Mouse (Mus musculus) heart, embryonic 14.5 days (tissue): ENCODE data around the gene Smtnl2. TPM values are rescaled to one million over a fixed set of nuclear protein-coding genes. Genes with fewer than 3 reads are reported as not detected.
"Not testable (repeated sequence)": the region's sequence is repeated elsewhere in the genome, so short reads cannot be mapped to it uniquely, and the experiment has no call there.

Experiments used
- ATAC-seq: fragments of 200-750 bp; cut with Nextera tagmentation; 2 replicates; pipeline ENCODE4 v1.8.0; 2017; ENCODE audit warnings: low read depth, moderate TSS enrichment; ENCODE audit not compliant: insufficient number of reproducible peaks, insufficient read depth, low FRiP score
- H3K27ac ChIP-seq, 2 experiments: fragments of 200-500 bp in 1 of 2; fragments of 300-500 bp in 1 of 2; sonication (generic) in 1 of 2; replicated peaks in 1 of 2; 2 replicates each; pipeline ENCODE4 v1.5.1; 2012 to 2014; ENCODE audit warnings: low read depth in 2 of 2, low read length in 2 of 2, control low read depth in 1 of 2, mild to moderate bottlenecking in 1 of 2, mixed read lengths in 1 of 2; ENCODE audit not compliant: control insufficient read depth in 1 of 2, insufficient read depth in 1 of 2
- H3K27me3 ChIP-seq: fragments of 300-500 bp; sonication (generic); 2 replicates; pipeline ENCODE4 v1.6.1; 2014; ENCODE audit warnings: mild to moderate bottlenecking, low read length, control low read depth; ENCODE audit not compliant: control insufficient read depth, insufficient read depth
- H3K36me3 ChIP-seq: fragments of 300-500 bp; sonication (generic); 2 replicates; pipeline ENCODE4 v1.6.1; 2014; ENCODE audit warnings: mild to moderate bottlenecking, control low read depth, low read length, mixed read lengths; ENCODE audit not compliant: control insufficient read depth, insufficient read depth
- H3K4me1 ChIP-seq, 2 experiments: fragments of 200-500 bp in 1 of 2; fragments of 300-500 bp in 1 of 2; sonication (generic) in 1 of 2; 2 replicates each; pipeline ENCODE4 v1.6.1; 2012 to 2014; ENCODE audit warnings: low read length in 2 of 2, control low read depth in 1 of 2, mixed read lengths in 1 of 2; ENCODE audit not compliant: control insufficient read depth in 2 of 2, insufficient read depth in 2 of 2
- H3K4me2 ChIP-seq: fragments of 300-500 bp; sonication (generic); 2 replicates; pipeline ENCODE4 v1.6.1; 2014; ENCODE audit warnings: mild to moderate bottlenecking, low read length
- H3K4me3 ChIP-seq, 2 experiments: fragments of 200-500 bp in 1 of 2; fragments of 300-500 bp in 1 of 2; sonication (generic) in 1 of 2; 2 replicates each; pipeline ENCODE4 v1.5.1; 2012 to 2014; ENCODE audit warnings: low read length in 2 of 2, mild to moderate bottlenecking in 2 of 2, control low read depth in 1 of 2, low read depth in 1 of 2, moderate library complexity in 1 of 2; ENCODE audit not compliant: control insufficient read depth in 1 of 2, insufficient read depth in 1 of 2
- H3K9ac ChIP-seq: fragments of 300-500 bp; sonication (generic); 2 replicates; pipeline ENCODE4 v1.6.1; 2014; ENCODE audit warnings: mild to moderate bottlenecking, low read length
- H3K9me3 ChIP-seq: fragments of 300-500 bp; sonication (generic); 2 replicates; pipeline ENCODE4 v1.6.1; 2016; ENCODE audit warnings: low read length, control low read depth; ENCODE audit not compliant: control insufficient read depth
- WGBS: fragments of 180-500 bp; shearing (Covaris S2); extraction: QIAGEN DNeasy Blood & Tissue Kit; methylation state at CpG from one replicate; pipeline ENCODE4 v1.1.7; 2014; 5-methylcytosine and 5-hydroxymethylcytosine counted together
- polyA plus RNA-seq: library from polyadenylated mRNA; unstranded; fragments of >200 nt; fragmentation: Nextera tagmentation; extraction: Ambion mirVana; gene quantifications from 2 replicates; pipeline ENCODE4 v1.2.1, GENCODE M21; 2014

The Smtnl2 gene
- polyA plus RNA-seq, 1 experiment from 2014 or later: 122 TPM

DNA sequence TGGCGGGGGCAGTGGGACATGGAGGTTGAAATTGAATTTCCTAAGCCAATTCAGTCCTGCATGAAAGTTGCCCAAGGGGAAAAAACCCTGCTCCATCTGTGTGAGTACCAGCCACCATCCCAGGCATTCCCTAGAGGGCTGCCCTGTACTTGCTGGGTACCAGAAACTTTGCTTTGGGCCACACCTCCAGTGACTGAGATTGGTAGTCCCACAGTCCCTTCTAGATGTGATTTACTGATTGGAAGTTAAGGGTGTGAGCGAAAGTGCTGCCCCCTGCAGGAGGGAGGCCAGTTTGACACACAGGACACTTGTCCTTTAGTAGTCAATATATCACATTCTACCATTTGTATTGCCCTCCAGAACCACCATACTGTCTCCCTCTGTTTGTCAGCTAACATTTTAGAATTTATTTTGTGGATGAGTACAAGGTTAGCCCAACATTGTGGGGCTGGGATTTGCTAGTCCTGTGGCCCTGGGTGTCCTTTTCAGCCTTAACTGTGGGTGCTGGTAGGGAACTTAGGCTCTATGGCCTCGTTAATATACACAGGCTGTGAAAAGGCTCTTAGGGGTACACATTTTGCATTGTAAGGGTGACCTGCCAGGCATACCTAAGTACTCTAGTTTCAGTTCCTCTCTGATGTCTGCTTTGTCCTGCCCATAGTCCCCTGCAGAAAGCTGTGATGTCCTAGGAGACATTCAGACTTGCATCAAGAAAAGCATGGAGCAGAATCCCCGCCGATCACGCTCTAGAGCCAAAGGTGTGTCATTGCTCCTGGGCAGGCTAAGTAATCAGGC, 35.0 kb upstream of the Smtnl2 start:
- Histone ChIP-seq H3K36me3 (peaks cover 95% of the 10 kb centered on the region), H3K4me3 (no peak overlapping the region), H3K27me3 (no peaks in the 10 kb centered on the region), H3K27ac (no peak overlapping the region), H3K4me1 (peaks cover 5 to 8% of the 10 kb centered on the region in 2 experiments), H3K9me3 (no peaks in the 10 kb centered on the region), H3K4me2 (no peak overlapping the region), H3K9ac (no peak overlapping the region)
- 87% methylated on average over 6 of the region's 6 CpGs for WGBS
- ATAC-seq: no peak

DNA sequence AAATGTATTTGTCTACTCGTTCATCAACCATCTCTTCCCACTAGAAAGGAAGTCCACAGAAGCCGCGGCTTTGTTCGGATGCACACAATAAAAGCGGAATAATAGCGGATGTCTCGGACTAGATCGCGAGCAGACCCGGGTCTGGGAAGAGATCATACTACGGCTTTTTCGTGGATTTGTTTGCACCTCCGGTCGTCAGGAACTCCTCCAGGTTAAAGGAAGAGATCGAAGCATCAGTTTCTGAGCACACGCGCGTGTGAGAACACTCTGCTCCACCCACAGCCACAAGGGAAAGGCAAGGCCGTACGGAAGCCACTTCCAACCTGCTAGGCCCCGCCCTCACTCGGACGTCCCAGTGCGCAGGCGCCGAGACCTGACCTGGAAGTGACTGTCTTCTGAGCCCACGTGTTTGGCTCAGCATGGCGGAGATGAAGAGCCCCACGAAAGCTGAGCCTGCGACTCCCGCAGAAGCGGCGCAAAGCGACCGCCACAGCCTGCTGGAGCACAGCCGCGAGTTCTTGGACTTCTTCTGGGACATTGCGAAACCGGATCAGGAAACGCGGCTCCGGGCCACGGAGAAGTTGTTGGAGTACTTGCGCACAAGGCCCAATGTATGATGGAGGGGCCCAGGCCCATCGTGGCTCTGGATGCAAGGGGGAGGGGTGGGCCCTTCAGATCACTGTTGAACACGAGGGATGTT, 29.6 kb upstream of the Smtnl2 start, which contains the start of gene Mybbp1a:
Mybbp1a (plus strand) TSS at position 391 of the 700 bp plus-strand sequence.
- ATAC-seq: peak; percentile 88

DNA sequence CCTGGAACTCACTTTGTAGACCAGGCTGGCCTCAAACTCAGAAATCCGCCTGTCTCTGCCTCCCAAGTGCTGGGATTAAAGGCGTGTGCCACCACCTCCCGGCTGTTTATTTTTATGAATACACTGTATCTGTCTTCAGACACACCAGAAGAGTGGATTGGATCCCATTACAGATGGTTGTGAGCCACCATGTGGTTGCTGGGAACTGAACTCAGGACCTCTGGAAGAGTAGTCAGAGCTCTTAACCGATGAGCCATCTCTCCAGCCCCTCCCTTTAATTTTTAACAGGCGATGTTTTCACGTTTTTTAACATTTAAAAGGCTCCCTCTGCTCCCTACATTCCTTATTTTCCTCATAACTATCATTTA, 29.1 kb upstream of the Smtnl2 start:
- 46% methylated on average over 6 of the region's 6 CpGs for WGBS
- H3K36me3 ChIP-seq: peaks cover 35% of the 10 kb centered on the region
- not testable (repeated sequence) for ATAC-seq

More for the DNA sequence above, 29.6 kb upstream of the Smtnl2 start, which contains the start of gene Mybbp1a:
- Histone ChIP-seq H3K27ac (peak within 1 kb of the TSS; percentile 78 to 90), H3K9ac (peak within 1 kb of the TSS; percentile 86), H3K36me3 (peaks cover 41% of the 10 kb centered on the region), H3K27me3 (no peaks in the 10 kb centered on the region), H3K4me2 (peak within 1 kb of the TSS; percentile 89), H3K4me1 (peaks cover 5 to 8% of the 10 kb centered on the region in 2 experiments), H3K4me3 (peak within 1 kb of the TSS; percentile 75), H3K9me3 (no peaks in the 10 kb centered on the region)
- WGBS: under 1% methylated on average over 46 of the region's 46 CpGs

DNA sequence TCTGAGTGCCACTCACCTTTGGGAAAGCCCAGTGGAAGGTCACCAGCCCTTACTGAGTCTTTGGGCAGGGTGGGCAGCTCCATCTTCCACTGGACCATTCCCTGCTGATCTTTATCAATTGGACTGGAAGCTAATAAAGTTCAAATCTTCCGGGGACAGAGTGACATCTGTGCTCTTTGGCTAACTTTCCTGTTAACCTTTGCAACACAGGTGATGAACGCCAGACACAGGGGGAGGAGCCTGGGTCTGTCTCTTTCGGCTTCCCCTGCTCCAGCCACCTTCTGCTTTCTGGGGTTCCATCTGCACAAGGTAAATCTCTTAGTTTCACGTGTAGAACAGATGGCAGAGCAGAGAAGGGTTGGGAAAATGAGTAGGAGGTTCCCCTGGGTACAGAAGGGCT, 26.9 kb upstream of the Smtnl2 start:
- Histone ChIP-seq H3K27ac (no peak overlapping the region), H3K9me3 (no peaks in the 10 kb centered on the region), H3K36me3 (peaks cover 14% of the 10 kb centered on the region), H3K27me3 (no peaks in the 10 kb centered on the region), H3K4me2 (no peak overlapping the region), H3K4me1 (peaks cover 12 to 16% of the 10 kb centered on the region in 2 experiments), H3K9ac (no peak overlapping the region), H3K4me3 (no peak overlapping the region)
- no peak for ATAC-seq
- 55% methylated on average over 4 of the region's 4 CpGs for WGBS

More for the DNA sequence above, 29.1 kb upstream of the Smtnl2 start:
- H3K4me2 ChIP-seq: peak overlapping the region; percentile 89
- H3K9ac ChIP-seq: peak overlapping the region; percentile 86
- H3K4me3 ChIP-seq: peak overlapping the region; percentile 75
- H3K27ac ChIP-seq: peak overlapping the region; percentile 78 to 90
- H3K4me1 ChIP-seq: peaks cover 9 to 13% of the 10 kb centered on the region in 2 experiments
- not testable (repeated sequence) for H3K27me3 ChIP-seq, H3K9me3 ChIP-seq

DNA sequence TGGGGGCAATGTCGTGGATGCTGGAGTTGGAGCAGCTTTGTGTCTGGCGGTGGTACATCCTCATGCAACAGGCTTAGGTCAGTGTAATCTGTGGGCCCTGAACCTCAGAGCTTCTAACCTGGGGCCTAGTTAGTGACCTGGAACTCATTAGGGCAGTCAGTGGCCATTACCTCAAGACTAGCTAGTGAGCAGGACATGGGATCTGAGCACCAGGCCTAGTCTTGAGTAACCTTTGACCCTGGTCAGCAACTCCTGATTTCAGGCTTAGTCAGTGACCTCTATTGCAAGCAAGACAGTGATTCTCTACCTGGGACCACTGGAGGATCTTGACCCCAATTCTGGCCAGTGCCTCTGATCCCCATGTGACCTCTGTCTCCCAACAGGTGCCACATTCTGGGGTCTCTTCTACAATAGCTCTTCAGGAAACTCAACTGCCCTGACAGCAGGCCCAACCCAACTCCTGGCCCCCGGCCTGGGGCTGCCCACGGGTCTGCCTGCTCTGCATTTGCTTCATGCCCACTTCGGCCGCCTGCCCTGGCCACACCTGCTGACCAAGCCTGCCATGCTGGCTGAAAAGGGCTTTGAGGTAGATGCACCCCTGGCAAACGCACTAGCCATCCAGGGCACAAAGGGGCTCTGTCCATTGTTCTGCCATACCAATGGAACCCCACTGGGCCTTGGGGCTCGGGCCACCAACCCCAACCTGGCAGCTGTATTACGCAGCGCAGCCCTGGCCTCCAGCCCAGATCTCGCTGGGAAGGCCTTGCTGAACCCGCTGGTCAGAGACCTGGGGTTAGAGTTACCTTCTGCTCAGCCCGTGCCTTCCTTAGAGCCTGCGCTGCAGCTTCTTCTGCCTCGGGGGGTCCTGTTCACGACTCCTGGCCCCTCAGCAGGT, 25.5 kb upstream of the Smtnl2 start:
- no peak overlapping the region for H3K27ac ChIP-seq
- no peaks in the 10 kb centered on the region for H3K9me3 ChIP-seq
- 81% methylated on average over 16 of the region's 16 CpGs for WGBS
- no peak overlapping the region for H3K9ac ChIP-seq
- H3K4me1 ChIP-seq: peaks cover 9 to 12% of the 10 kb centered on the region in 2 experiments
- H3K36me3 ChIP-seq: no peaks in the 10 kb centered on the region
- H3K4me2 ChIP-seq: no peak overlapping the region
- no peaks in the 10 kb centered on the region for H3K27me3 ChIP-seq
- no peak overlapping the region for H3K4me3 ChIP-seq
- no peak for ATAC-seq

DNA sequence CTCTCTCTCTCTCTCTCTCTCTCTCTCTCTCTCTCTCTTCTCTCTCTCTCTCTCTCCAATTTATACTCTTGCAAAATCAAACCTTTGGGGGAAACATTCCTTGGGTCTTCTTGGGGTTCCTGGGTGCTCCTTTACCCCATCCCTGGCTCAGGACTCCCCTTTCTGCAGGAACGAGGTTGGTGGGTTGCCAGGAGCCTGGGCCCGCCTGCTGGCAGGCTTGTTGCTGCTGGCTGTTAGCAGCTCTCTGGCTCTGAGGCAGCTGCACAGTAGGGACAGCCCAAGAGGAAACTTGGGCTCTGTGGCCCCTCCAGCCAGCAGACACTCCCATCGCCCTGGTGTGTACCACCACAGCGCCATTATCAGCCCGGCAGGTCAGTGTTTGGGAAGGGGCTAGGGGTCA, 24.8 kb upstream of the Smtnl2 start:
- no peak overlapping the region for H3K4me3 ChIP-seq
- H3K4me2 ChIP-seq: no peak overlapping the region
- no peaks in the 10 kb centered on the region for H3K36me3 ChIP-seq
- no peaks in the 10 kb centered on the region for H3K27me3 ChIP-seq
- H3K4me1 ChIP-seq: peaks cover 7 to 8% of the 10 kb centered on the region in 2 experiments; a peak in 3 of 4 replicates
- WGBS: 62% methylated on average over 5 of the region's 5 CpGs
- H3K27ac ChIP-seq: no peak overlapping the region
- no peaks in the 10 kb centered on the region for H3K9me3 ChIP-seq
- no peak for ATAC-seq
- H3K9ac ChIP-seq: no peak overlapping the region

DNA sequence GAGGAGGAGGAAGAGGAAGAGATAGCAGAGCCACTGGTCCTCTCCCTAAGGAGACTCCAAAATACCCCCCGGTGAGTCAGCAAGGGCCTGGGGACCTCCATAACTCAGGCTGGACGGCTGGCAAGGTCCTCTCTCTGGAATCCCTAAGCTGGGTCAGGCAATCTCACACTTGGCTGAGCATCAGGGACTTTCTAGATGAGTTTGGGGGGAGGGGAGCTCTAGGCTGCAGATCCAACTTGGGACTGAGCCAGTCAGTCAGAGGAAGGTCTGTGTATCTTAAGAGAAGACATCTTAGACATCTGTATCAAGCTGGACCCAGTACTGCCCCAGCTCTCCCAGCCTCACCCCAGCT, 24.2 kb upstream of the Smtnl2 start:
- H3K9ac ChIP-seq: no peak overlapping the region
- WGBS: 18% methylated on average over 2 of the region's 2 CpGs
- peak; percentile 37; the same call in 1 of the 2 replicates for ATAC-seq

More for the DNA sequence above, 24.2 kb upstream of the Smtnl2 start:
- H3K9me3 ChIP-seq: no peaks in the 10 kb centered on the region
- H3K36me3 ChIP-seq: no peaks in the 10 kb centered on the region
- H3K27ac ChIP-seq: no peak overlapping the region
- no peak overlapping the region for H3K4me3 ChIP-seq
- H3K4me1 ChIP-seq: peaks cover 7 to 8% of the 10 kb centered on the region in 2 experiments; a peak in 3 of 4 replicates
- no peaks in the 10 kb centered on the region for H3K27me3 ChIP-seq
- H3K4me2 ChIP-seq: no peak overlapping the region
